Mouse (Mus musculus) kidney, postnatal 0 days (tissue): ENCODE results near the gene Gm10721. TPM values are rescaled to one million over a fixed set of nuclear protein-coding genes. Genes with fewer than 3 reads are reported as not detected.
"Not testable (repeated sequence)": the region's sequence is repeated elsewhere in the genome, so short reads cannot be mapped to it uniquely, and the experiment has no call there.

Experiments
- ATAC-seq: fragments of 200-750 bp; cut with Nextera tagmentation; replicated peaks from 2 replicates; pipeline ENCODE4 v1.8.0; 2017; ENCODE audit warnings: low read depth, moderate number of reproducible peaks, moderate TSS enrichment, moderate library complexity; ENCODE audit not compliant: low FRiP score
- DNase-seq: peaks from one replicate; pipeline ENCODE4 v3.0.0-alpha.2; 2016; ENCODE audit warnings: low spot score
- H3K27ac ChIP-seq: fragments of 300-500 bp; sonication (generic); 2 replicates; pipeline ENCODE4 v1.5.1; 2014; ENCODE audit warnings: mild to moderate bottlenecking
- H3K27me3 ChIP-seq: fragments of 300-500 bp; sonication (generic); 2 replicates; pipeline ENCODE4 v1.6.1; 2014; ENCODE audit warnings: low read length, mixed read lengths; ENCODE audit not compliant: insufficient read depth
- H3K36me3 ChIP-seq: fragments of 300-500 bp; sonication (generic); 2 replicates; pipeline ENCODE4 v1.6.1; 2014; ENCODE audit warnings: low read length, mixed read lengths; ENCODE audit not compliant: insufficient read depth
- H3K4me1 ChIP-seq: fragments of 300-500 bp; sonication (generic); replicated peaks from 2 replicates; pipeline ENCODE4 v1.6.1; 2014; ENCODE audit warnings: antibody characterized with exemption, low read length, mixed read lengths; ENCODE audit not compliant: insufficient read depth
- H3K4me2 ChIP-seq: fragments of 300-500 bp; sonication (generic); 2 replicates; pipeline ENCODE4 v1.6.1; 2014; ENCODE audit warnings: mild to moderate bottlenecking, low read length, moderate library complexity, mixed read lengths
- H3K4me3 ChIP-seq: fragments of 300-500 bp; sonication (generic); replicated peaks from 2 replicates; pipeline ENCODE4 v1.5.1; 2014; ENCODE audit warnings: low read depth, low read length
- H3K9ac ChIP-seq: fragments of 300-500 bp; sonication (generic); 2 replicates; pipeline ENCODE4 v1.6.1; 2014; ENCODE audit warnings: low read depth, low read length
- H3K9me3 ChIP-seq: fragments of 300-500 bp; sonication (generic); replicated peaks from 2 replicates; pipeline ENCODE4 v1.6.1; 2016; ENCODE audit warnings: low read length, inconsistent platforms, mixed read lengths
- WGBS: fragments of 180-500 bp; shearing (Covaris S2); extraction: QIAGEN DNeasy Blood & Tissue Kit; methylation state at CpG from one replicate; pipeline ENCODE4 v1.1.7; 2014; 5-methylcytosine and 5-hydroxymethylcytosine counted together
- polyA plus RNA-seq: library from polyadenylated mRNA; unstranded; fragments of >200 nt; fragmentation: Nextera tagmentation; extraction: Ambion mirVana; gene quantifications from 2 replicates; pipeline ENCODE4 v1.2.1, GENCODE M21; 2015

The Gm10721 gene
- not detected in 2 replicates for polyA plus RNA-seq

GRCm38 (mm10) chr9:3012733-3013279 lies at the start of gene Gm10721:
TSS of gene Gm10721 (plus strand) at chr9:3013140.
- not testable (repeated sequence) for H3K27ac ChIP-seq, DNase-seq, H3K36me3 ChIP-seq, H3K9ac ChIP-seq, H3K27me3 ChIP-seq, H3K4me1 ChIP-seq, H3K4me2 ChIP-seq, H3K9me3 ChIP-seq, H3K4me3 ChIP-seq
- WGBS, result no CpG with 5 or more reads among the region's 11 CpGs
- peak; percentile 57 for ATAC-seq

DNA sequence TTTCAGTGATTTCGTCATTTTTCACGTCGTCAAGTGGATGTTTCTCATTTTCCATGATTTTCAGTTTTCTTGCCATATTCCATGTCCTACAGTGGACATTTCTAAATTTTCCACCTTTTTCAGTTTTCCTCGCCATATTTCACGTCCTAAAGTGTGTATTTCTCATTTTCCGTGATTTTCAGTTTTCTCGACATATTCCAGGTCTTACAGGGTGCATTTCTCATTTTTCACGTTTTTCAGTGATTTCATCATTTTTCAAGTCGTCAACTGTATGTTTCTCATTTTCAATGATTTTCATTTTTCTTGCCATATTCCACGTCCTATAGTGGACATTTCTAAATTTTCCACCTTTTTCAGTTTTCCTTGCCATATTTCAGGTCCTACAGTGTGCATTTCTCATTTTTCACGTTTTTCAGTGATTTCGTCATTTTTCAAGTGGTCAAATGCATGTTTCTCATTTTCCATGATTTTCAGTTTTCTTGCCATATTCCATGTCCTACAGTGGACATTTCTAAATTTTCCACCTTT lies 12.4 kb upstream of the Gm10721 start, which contains the start of gene Gm10722:
Gene Gm10722 (plus strand): TSS at position 478 of the 528 bp plus-strand sequence.
- not testable (repeated sequence) for H3K27me3 ChIP-seq, H3K36me3 ChIP-seq, H3K4me3 ChIP-seq, H3K4me1 ChIP-seq, H3K9me3 ChIP-seq, H3K27ac ChIP-seq, H3K4me2 ChIP-seq, H3K9ac ChIP-seq, ATAC-seq
- peak; percentile 7 for DNase-seq
- WGBS, result 72% methylated on average over 12 of the region's 12 CpGs

DNA sequence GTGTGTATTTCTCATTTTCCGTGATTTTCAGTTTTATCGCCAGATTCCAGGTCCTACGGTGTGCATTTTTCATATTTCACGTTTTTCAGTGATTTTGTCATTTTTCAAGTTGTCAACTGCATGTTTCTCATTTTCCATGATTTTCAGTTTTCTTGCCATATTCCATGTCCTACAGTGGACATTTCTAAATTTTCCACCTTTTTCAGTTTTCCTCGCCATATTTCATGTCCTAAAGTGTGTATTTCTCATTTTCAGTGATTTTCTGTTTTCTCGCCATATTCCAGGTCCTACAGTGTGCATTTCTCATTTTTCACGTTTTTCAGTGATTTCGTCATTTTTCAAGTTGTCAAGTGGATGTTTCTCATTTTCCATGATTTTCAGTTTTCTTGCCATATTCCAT lies 11.9 kb upstream of the Gm10721 start:
- DNase-seq, ATAC-seq, H3K27ac ChIP-seq, H3K4me2 ChIP-seq, H3K9me3 ChIP-seq, H3K36me3 ChIP-seq, H3K9ac ChIP-seq, H3K4me3 ChIP-seq, H3K27me3 ChIP-seq, H3K4me1 ChIP-seq: not testable (repeated sequence)
- 66% methylated on average over 8 of the region's 8 CpGs for WGBS

DNA sequence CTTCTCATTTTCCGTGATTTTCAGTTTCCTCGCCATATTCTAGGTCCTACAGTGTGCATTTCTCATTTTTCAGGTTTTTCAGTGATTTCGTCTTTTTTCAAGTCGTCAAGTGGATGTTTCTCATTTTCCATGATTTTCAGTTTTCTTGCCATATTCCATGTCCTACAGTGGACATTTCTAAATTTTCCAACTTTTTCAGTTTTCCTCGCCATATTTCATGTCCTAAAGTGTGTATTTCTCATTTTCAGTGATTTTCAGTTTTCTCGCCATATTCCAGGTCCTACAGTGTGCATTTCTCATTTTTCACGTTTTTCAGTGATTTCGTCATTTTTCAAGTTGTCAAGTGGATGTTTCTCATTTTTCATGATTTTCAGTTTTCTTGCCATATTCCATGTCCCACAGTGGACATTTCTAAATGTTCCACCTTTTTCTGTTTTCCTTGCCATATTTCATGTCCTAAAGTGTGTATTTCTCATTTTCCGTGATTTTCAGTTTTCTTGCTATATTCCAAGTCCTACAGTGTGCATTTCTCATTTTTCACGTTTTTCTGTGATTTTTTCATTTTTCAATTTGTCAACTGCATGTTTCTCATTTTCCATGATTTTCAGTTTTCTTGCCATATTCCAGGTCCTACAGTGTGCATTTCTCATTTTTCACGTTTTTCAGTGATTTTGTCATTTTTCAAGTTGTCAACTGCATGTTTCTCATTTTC lies 10.8 kb upstream of the Gm10721 start:
- WGBS, result 62% methylated on average over 8 of the region's 11 CpGs
- H3K27ac ChIP-seq, H3K4me3 ChIP-seq, H3K4me1 ChIP-seq, H3K9ac ChIP-seq, H3K27me3 ChIP-seq, H3K4me2 ChIP-seq, H3K36me3 ChIP-seq, H3K9me3 ChIP-seq: not testable (repeated sequence)
- ATAC-seq, result peak; percentile 83
- peak; percentile 3 for DNase-seq

- not testable (repeated sequence) for ATAC-seq, H3K27me3 ChIP-seq
- WGBS, result 68% methylated on average over 6 of the region's 14 CpGs
Measured at GRCm38 (mm10) chr9:3002794-3003396, 10.0 kb upstream of the Gm10721 start, which contains the start of gene Gm11168. TSS of gene Gm11168 (plus strand) at chr9:3003346.

DNA sequence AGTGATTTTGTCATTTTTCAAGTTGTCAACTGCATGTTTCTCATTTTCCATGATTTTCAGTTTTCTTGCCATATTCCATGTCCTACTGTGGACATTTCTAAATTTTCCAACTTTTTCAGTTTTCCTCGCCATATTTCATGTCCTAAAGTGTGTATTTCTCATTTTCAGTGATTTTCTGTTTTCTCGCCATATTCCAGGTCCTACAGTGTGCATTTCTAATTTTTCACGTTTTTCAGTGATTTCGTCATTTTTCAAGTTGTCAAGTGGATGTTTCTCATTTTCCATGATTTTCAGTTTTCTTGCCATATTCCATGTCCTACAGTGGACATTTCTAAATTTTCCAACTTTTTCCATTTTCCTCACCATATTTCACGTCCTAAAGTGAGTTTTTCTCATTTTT lies 6.8 kb upstream of the Gm10721 start:
- ATAC-seq, H3K4me2 ChIP-seq, H3K9ac ChIP-seq, H3K9me3 ChIP-seq, H3K27me3 ChIP-seq, H3K27ac ChIP-seq, H3K36me3 ChIP-seq, DNase-seq, H3K4me3 ChIP-seq, H3K4me1 ChIP-seq: not testable (repeated sequence)
- 80% methylated on average over 1 of the region's 5 CpGs for WGBS

More at GRCm38 (mm10) chr9:3002794-3003396, 10.0 kb upstream of the Gm10721 start, which contains the start of gene Gm11168:
- not testable (repeated sequence) for H3K36me3 ChIP-seq, H3K4me3 ChIP-seq, H3K9me3 ChIP-seq, H3K4me1 ChIP-seq, H3K9ac ChIP-seq, H3K4me2 ChIP-seq, DNase-seq, H3K27ac ChIP-seq

DNA sequence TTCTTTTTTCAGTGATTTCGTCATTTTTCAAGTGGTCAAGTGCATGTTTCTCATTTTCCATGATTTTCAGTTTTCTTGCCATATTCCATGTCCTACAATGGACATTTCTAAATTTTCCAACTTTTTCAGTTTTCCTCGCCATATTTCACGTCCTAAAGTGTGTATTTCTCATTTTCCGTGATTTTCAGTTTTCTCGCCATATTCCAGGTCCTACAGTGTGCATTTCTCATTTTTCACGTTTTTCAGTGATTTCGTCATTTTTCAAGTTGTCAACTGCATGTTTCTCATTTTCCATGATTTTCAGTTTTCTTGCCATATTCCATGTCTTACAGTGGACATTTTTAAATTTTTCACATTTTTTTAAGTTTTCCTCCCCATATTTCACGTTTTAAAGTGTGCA lies 6.3 kb upstream of the Gm10721 start:
- not testable (repeated sequence) for DNase-seq, H3K27ac ChIP-seq, H3K27me3 ChIP-seq, H3K4me1 ChIP-seq, H3K36me3 ChIP-seq, H3K4me3 ChIP-seq, H3K4me2 ChIP-seq, H3K9ac ChIP-seq, H3K9me3 ChIP-seq
- ATAC-seq, result peak; percentile 72
- WGBS, result 78% methylated on average over 8 of the region's 8 CpGs

- peak; percentile 16 for DNase-seq
Measured at GRCm38 (mm10) chr9:3007272-3007671, 5.7 kb upstream of the Gm10721 start.

DNA sequence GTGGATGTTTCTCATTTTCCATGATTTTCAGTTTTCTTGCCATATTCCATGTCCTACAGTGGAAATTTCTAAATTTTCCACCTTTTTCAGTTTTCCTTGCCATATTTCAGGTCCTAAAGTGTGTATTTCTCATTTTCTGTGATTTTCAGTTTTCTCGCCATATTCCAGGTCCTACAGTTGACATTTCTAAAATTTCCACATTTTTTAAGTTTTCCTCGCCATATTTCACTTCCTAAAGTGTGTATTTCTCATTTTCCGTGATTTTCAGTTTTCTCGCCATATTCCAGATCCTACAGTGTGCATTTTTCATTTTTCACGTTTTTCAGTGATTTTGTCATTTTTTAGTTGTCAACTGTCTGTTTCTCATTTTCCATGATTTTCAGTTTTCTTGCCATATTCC lies 3.6 kb upstream of the Gm10721 start:
- not testable (repeated sequence) for H3K9ac ChIP-seq, H3K4me2 ChIP-seq, H3K36me3 ChIP-seq, DNase-seq, H3K9me3 ChIP-seq, H3K4me1 ChIP-seq, H3K4me3 ChIP-seq, H3K27me3 ChIP-seq, H3K27ac ChIP-seq
- ATAC-seq, result peak; percentile 51
- no CpG with 5 or more reads among the region's 5 CpGs for WGBS

More at GRCm38 (mm10) chr9:3007272-3007671, 5.7 kb upstream of the Gm10721 start:
- not testable (repeated sequence) for H3K27me3 ChIP-seq, H3K27ac ChIP-seq, H3K36me3 ChIP-seq, H3K9ac ChIP-seq, H3K9me3 ChIP-seq, H3K4me3 ChIP-seq, H3K4me2 ChIP-seq, H3K4me1 ChIP-seq
- WGBS, result 76% methylated on average over 6 of the region's 9 CpGs
- 0 out of 2 replicates have a peak, but pooled peaks have one; percentile 20 for ATAC-seq
